Mouse (Mus musculus) cortical plate, adult 2 months (tissue): ENCODE measurements around the gene Mertk.

Experiments
- CTCF ChIP-seq: fragments of 200-500 bp; IDR thresholded peaks from 2 replicates; pipeline ENCODE4 v1.5.1; 2011; ENCODE audit warnings: mild to moderate bottlenecking, control low read depth, low read length; ENCODE audit not compliant: insufficient read depth; ENCODE audit errors: extremely low read depth
- POLR2A ChIP-seq: fragments of 200-500 bp; IDR thresholded peaks from 2 replicates; pipeline ENCODE4 v1.6.1; 2011; ENCODE audit warnings: mild to moderate bottlenecking, low read length, control low read depth; ENCODE audit not compliant: insufficient read depth; ENCODE audit errors: extremely low read depth

DNA sequence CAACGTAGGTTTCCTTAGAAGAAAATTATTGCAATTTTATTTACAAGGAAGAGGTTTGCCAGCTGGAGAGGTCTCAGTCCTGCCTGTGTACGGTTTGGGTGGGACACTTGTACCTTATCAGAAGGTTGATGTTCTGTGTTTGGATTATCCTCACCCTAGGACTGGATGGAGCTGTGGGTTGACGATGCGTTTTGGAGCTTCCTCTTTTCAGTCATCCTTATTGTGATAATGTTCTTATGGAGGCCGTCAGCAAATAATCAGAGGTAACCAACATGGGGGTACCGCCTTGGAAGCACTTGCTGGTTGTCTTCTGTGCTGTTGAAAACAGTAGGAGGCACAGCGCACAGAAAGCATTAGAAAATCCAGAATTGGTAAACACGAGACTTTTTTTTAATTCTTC is 143.7 kb downstream of the Mertk start:
- TF ChIP-seq CTCF (no peak), POLR2A (no peak)
